Mouse (Mus musculus) spleen, adult 2 months (tissue): ENCODE measurements around the gene Ppm1k. TPM values are rescaled to one million over a fixed set of nuclear protein-coding genes. Genes with fewer than 3 reads are reported as not detected.

ENCODE experiments used
- DNase-seq, 2 experiments: peaks; one replicate each; pipeline versions ENCODE4 v3.0.0 to v3.0.0-alpha.2; 2012 to 2021; ENCODE audit warnings: low spot score in 2 of 2, low read depth in 1 of 2
- H3K27ac ChIP-seq: fragments of 200-500 bp; 2 replicates; pipeline ENCODE4 v1.5.1; 2012; ENCODE audit warnings: low read length, inconsistent platforms; ENCODE audit not compliant: insufficient read depth
- H3K27me3 ChIP-seq: fragments of 200-500 bp; 2 replicates; pipeline ENCODE4 v1.6.1; 2012; ENCODE audit warnings: mild to moderate bottlenecking, moderate library complexity, low read length, inconsistent platforms; ENCODE audit not compliant: control insufficient read depth, insufficient read depth
- H3K36me3 ChIP-seq: fragments of 200-500 bp; 2 replicates; pipeline ENCODE4 v1.6.1; 2012; ENCODE audit warnings: mild to moderate bottlenecking, low read length, inconsistent platforms; ENCODE audit not compliant: control insufficient read depth, insufficient read depth
- H3K4me1 ChIP-seq: fragments of 200-500 bp; 2 replicates; pipeline ENCODE4 v1.6.1; 2011; ENCODE audit warnings: inconsistent platforms; ENCODE audit not compliant: control insufficient read depth, insufficient read depth, insufficient read length
- H3K4me3 ChIP-seq: fragments of 200-500 bp; 2 replicates; pipeline ENCODE4 v1.5.1; 2011; ENCODE audit warnings: mild to moderate bottlenecking, inconsistent platforms; ENCODE audit not compliant: insufficient read depth, insufficient read length; ENCODE audit errors: extremely low read depth
- CTCF ChIP-seq: fragments of 200-500 bp; IDR thresholded peaks from 2 replicates; pipeline ENCODE4 v1.5.1; 2011; ENCODE audit warnings: mild to moderate bottlenecking, inconsistent platforms; ENCODE audit not compliant: insufficient read depth, insufficient read length, insufficient replicate concordance; ENCODE audit errors: extremely low read depth
- POLR2A ChIP-seq: fragments of 200-500 bp; IDR thresholded peaks from 2 replicates; pipeline ENCODE4 v1.6.1; 2011; ENCODE audit warnings: low read depth, low read length, inconsistent platforms
- WGBS: fragments of 180-500 bp; shearing (Covaris S2); methylation state at CpG from one replicate; pipeline ENCODE4 v1.1.7; 2018; 5-methylcytosine and 5-hydroxymethylcytosine counted together
- polyA plus RNA-seq: library from polyadenylated mRNA; depleted of rRNA; stranded (reverse); fragments of >200 nt; gene quantifications from 2 replicates; pipeline ENCODE4 v1.2.3, GENCODE M21; 2012

Gene Ppm1k
- polyA plus RNA-seq, 1 experiment, result 1.7 TPM

- Histone ChIP-seq H3K27ac (no peak overlapping the region), H3K27me3 (no peaks in the 10 kb centered on the region), H3K4me1 (peaks cover 4% of the 10 kb centered on the region; the same call in 1 of the 2 replicates), H3K36me3 (no peaks in the 10 kb centered on the region), H3K4me3 (no peak overlapping the region)
- TF ChIP-seq CTCF (no peak), POLR2A (no peak)
- 86% methylated on average over 5 of the region's 5 CpGs for WGBS
- no peak for DNase-seq
Observed at GRCm38 (mm10) chr6:57540950-57541498, 5.8 kb upstream of the Ppm1k start.

- no peak for TF ChIP-seq CTCF
- TF ChIP-seq POLR2A, result no peak
- no peak for DNase-seq
- H3K27ac ChIP-seq, result no peak overlapping the region
Observed at GRCm38 (mm10) chr6:57537887-57538286, 2.6 kb upstream of the Ppm1k start.

DNA sequence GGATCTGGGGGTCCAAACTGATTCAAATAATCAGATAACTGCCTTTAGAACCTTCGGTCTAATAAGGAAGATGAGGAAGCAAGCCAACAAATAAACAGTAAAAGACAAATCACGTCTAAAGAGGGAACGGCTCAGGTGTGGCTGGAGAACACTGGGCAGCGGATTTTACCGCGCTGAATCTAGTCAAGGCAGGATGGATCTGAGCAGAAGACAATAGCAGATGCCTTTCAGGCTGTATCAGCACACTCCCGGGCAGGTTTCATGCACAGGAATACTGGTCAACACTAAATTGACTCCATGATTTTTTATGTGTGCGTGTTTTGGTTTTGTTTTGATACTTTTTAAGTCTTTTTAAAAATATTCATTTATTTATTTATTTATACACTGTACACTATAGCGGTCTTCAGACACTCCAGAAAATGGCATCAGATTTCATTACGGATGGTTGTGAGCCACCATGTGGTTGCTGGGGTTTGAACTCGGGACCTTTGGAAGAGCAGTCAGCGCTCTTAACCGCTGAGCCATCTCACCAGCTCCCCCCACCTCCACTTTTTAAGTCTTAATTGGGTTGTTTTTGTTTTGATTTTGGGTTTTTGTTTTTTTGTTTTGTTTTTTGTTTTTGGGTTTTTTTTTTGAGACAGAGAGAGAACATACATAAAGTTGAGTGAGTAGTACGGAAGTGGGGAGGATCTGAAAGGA lies 852 bp upstream of the Ppm1k start:
- TF ChIP-seq POLR2A, result no peak
- no peak for TF ChIP-seq CTCF
- Histone ChIP-seq H3K36me3 (no peaks in the 10 kb centered on the region), H3K4me3 (peak overlapping the region; percentile 67), H3K4me1 (peaks cover 5% of the 10 kb centered on the region; the same call in 1 of the 2 replicates), H3K27me3 (no peaks in the 10 kb centered on the region), H3K27ac (peak overlapping the region; percentile 86)
- DNase-seq, result peak in 1 of 2 experiments; percentile 12
- 18% methylated on average over 14 of the region's 14 CpGs for WGBS

More at GRCm38 (mm10) chr6:57537887-57538286, 2.6 kb upstream of the Ppm1k start:
- Histone ChIP-seq H3K27me3 (no peaks in the 10 kb centered on the region), H3K4me3 (no peak overlapping the region), H3K4me1 (peaks cover 7% of the 10 kb centered on the region; the same call in 1 of the 2 replicates), H3K36me3 (no peaks in the 10 kb centered on the region)
- 90% methylated on average over 5 of the region's 5 CpGs for WGBS

DNA sequence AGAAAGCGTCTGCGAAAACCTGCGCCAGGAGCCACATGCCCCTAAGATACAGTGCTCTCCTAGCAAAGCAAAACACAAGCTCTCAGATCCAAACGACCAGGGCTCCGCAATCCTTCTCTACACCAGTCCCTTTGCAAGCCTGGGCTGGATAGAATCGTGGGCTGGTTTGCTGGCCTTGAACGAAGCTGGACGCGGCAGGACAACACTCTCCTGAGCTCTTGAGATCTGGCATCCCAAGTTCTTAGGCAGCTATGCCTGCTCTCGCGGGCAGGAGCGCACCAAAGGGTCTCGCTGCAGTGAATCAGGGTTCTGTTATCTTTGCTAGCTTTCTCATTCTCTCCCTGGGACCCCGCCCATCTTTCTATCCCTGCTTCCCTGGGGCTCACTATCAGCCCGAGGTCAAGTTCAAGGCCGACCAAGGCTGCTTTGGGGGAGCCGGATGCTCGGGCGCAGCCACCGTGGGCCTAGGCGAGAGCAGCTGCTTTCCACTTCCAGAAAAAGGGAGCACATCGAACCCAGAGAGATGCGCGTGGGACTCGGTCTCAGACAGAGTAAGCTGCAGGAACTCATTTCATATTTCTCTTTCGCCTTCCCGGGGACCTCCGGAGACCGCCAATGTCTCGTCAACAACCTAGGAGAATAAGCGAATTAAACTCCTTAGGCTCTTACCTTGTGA lies 519 bp downstream of the Ppm1k start:
- under 1% methylated on average over 31 of the region's 31 CpGs for WGBS

DNA sequence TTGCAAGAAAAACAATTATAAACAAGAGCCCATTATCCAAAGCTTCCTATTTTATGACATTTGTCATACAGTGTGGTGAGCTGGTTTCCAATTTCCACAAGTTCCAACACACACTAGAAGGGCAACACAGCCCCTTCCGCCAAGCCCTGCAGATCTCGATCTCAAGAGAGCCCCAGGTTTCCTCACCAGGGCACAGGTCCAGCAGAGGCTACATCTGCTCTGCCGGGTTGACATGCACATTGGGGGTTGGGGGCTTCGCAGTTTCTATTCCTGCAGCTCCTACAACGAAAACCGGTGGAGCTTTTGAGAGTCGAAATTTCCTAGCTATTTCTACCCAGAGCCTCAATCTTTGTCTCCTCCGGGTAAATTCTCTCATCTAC lies 1.0 kb downstream of the Ppm1k start:
- DNase-seq, result peak in 1 of 2 experiments; percentile 6
- H3K27me3 ChIP-seq, result no peaks in the 10 kb centered on the region
- H3K27ac ChIP-seq, result peak overlapping the region; percentile 66; the same call in 1 of the 2 replicates
- H3K4me1 ChIP-seq, result peaks cover 8% of the 10 kb centered on the region; the same call in 1 of the 2 replicates
- WGBS, result 2% methylated on average over 8 of the region's 8 CpGs
- H3K36me3 ChIP-seq, result 0 out of 2 replicates have a peak, but pooled peaks cover 1% of the 10 kb centered on the region
- TF ChIP-seq POLR2A (no peak), CTCF (no peak)
- peak overlapping the region; percentile 69 for H3K4me3 ChIP-seq

More for the DNA sequence above, 519 bp downstream of the Ppm1k start:
- Histone ChIP-seq H3K27ac (peak overlapping the region; percentile 66), H3K27me3 (no peaks in the 10 kb centered on the region), H3K4me1 (peaks cover 8% of the 10 kb centered on the region; the same call in 1 of the 2 replicates), H3K4me3 (peak overlapping the region; percentile 69), H3K36me3 (0 out of 2 replicates have a peak, but pooled peaks cover 1% of the 10 kb centered on the region)
- peak in 1 of 2 experiments; percentile 37 for DNase-seq
- TF ChIP-seq CTCF (no peak), POLR2A (no peak)

DNA sequence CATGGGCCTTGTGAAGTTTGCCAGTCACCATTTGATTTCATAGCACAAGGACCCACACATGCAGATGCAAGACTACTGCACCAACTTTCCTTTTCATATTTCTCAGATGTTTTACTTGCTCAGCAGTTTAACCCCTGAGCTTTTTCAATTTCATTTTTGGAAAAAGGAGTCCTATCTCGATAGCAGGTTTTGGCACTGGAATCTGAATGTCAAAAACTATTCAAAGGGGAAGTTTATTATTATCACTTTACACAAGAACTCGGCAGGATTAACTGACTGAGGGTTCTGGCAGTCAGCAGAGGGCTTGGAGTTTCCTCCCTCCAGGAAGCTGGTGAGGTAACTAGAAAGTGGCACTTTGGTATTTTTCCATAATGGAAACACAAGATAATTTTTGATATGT lies 1.9 kb downstream of the Ppm1k start:
- H3K27ac ChIP-seq, result no peak overlapping the region
- 14% methylated on average over 2 of the region's 2 CpGs for WGBS

More for the DNA sequence above, 1.9 kb downstream of the Ppm1k start:
- peaks cover 8% of the 10 kb centered on the region; the same call in 1 of the 2 replicates for H3K4me1 ChIP-seq
- H3K4me3 ChIP-seq, result no peak overlapping the region; the same call in 1 of the 2 replicates
- H3K27me3 ChIP-seq, result no peaks in the 10 kb centered on the region
- TF ChIP-seq POLR2A (no peak), CTCF (no peak)
- 0 out of 2 replicates have a peak, but pooled peaks cover 1% of the 10 kb centered on the region for H3K36me3 ChIP-seq
- no peak for DNase-seq
